Mouse (Mus musculus) left cerebral cortex, postnatal 25 days (tissue): ENCODE measurements at regions not wholly inside any gene's neighbourhood (a gene's known extent, or its start where the extent isn't known, plus 50 kb on each side); places are given as distances from the start of the nearest gene placed in this dataset.

Source experiments
- DNase-seq, 2 experiments: peaks; one replicate each; pipeline ENCODE4 v3.0.0; 2022; ENCODE audit warnings: low spot score in 2 of 2, mixed read lengths in 1 of 2
- intact Hi-C: fragments of 180-260 bp; cut with DNase I; formaldehyde crosslinking; loops from one replicate; pipeline ENCODE4 v1.15.1; 2025

- DNase-seq, result no peak
- intact Hi-C loops, result no loop called here
These were observed 610.5 kb upstream of the Camk1g start for GRCm38 (mm10) chr1:193980571-193980970.

GRCm38 (mm10) chr1:193971537-193971936 lies 601.4 kb upstream of the Camk1g start:
- DNase-seq, result no peak
- intact Hi-C loops, result no loop called here

- DNase-seq, result no peak
- intact Hi-C loops, result no loop called here
These were observed 599.3 kb upstream of the Camk1g start for GRCm38 (mm10) chr1:193969264-193969908.

GRCm38 (mm10) chr1:193967957-193968926 lies 598.1 kb upstream of the Camk1g start:
- intact Hi-C loops, result no loop called here
- no peak for DNase-seq

GRCm38 (mm10) chr1:193966652-193967555 lies 596.8 kb upstream of the Camk1g start:
- intact Hi-C loops, result no loop called here
- no peak for DNase-seq

GRCm38 (mm10) chr1:193965278-193965677 lies 595.2 kb upstream of the Camk1g start:
- intact Hi-C loops, result no loop called here
- DNase-seq, result no peak

GRCm38 (mm10) chr1:193951936-193952335 lies 581.8 kb upstream of the Camk1g start:
- intact Hi-C loops, result no loop called here
- DNase-seq, result no peak

GRCm38 (mm10) chr1:193949817-193950216 lies 579.7 kb upstream of the Camk1g start:
- intact Hi-C loops, result loop anchor here (5.0 kb wide), 2 partner anchors 92 to 103 kb away; no protein-coding TSS in a partner anchor
- peak in 1 of 2 experiments; percentile 75 for DNase-seq

GRCm38 (mm10) chr1:193946953-193947586 lies 577.0 kb upstream of the Camk1g start:
- intact Hi-C loops, result loop anchor here (5.0 kb wide), 2 partner anchors 95 to 100 kb away; no protein-coding TSS in a partner anchor
- DNase-seq, result no peak

- intact Hi-C loops, result loop anchor here (10.0 kb wide), 3 partner anchors 201 to 679 kb away; partner anchors contain the start of gene Plxna2
- DNase-seq, result peak in 1 of 2 experiments; percentile 44
These were observed 565.9 kb upstream of the Camk1g start for GRCm38 (mm10) chr1:193935969-193936368.

- DNase-seq, result no peak
- intact Hi-C loops, result loop anchor here (10.0 kb wide), 3 partner anchors 200 to 680 kb away; partner anchors contain the start of gene Plxna2
These were observed 564.2 kb upstream of the Camk1g start for GRCm38 (mm10) chr1:193934308-193934707.

GRCm38 (mm10) chr1:193931131-193931729 lies 561.1 kb upstream of the Camk1g start:
- intact Hi-C loops, result loop anchor here (10.0 kb wide), 3 partner anchors 196 to 684 kb away; partner anchors contain the start of gene Plxna2
- peak in 1 of 2 experiments; percentile 80 for DNase-seq

GRCm38 (mm10) chr1:193928607-193929006 lies 558.5 kb upstream of the Camk1g start:
- no peak for DNase-seq
- intact Hi-C loops, result no loop called here

- intact Hi-C loops, result no loop called here
- no peak for DNase-seq
These were observed 552.7 kb upstream of the Camk1g start for GRCm38 (mm10) chr1:193922756-193923155.

GRCm38 (mm10) chr1:193919243-193919642 lies 549.1 kb upstream of the Camk1g start:
- intact Hi-C loops, result no loop called here
- no peak for DNase-seq

- intact Hi-C loops, result no loop called here
- DNase-seq, result peak in 1 of 2 experiments; percentile 11
These were observed 535.6 kb upstream of the Camk1g start for GRCm38 (mm10) chr1:193905711-193906110.

GRCm38 (mm10) chr1:193894072-193894471 lies 524.0 kb upstream of the Camk1g start:
- intact Hi-C loops, result no loop called here
- no peak for DNase-seq

- intact Hi-C loops, result no loop called here
- no peak for DNase-seq
These were observed 506.4 kb upstream of the Camk1g start for GRCm38 (mm10) chr1:193876540-193876939.
